Mouse (Mus musculus) brain, embryonic 14.5 days (tissue): ENCODE results near the gene Tmem192.

Experiments
- CTCF ChIP-seq: fragments of 200-500 bp; IDR thresholded peaks from 2 replicates; pipeline ENCODE4 v1.5.1; 2012; ENCODE audit warnings: inconsistent platforms, mild to moderate bottlenecking, moderate library complexity, borderline replicate concordance; ENCODE audit not compliant: insufficient read depth, insufficient read length; ENCODE audit errors: extremely low read depth
- POLR2A ChIP-seq: fragments of 200-500 bp; IDR thresholded peaks from 2 replicates; pipeline ENCODE4 v1.6.1; 2012; ENCODE audit warnings: mild to moderate bottlenecking, inconsistent platforms, borderline replicate concordance; ENCODE audit not compliant: poor library complexity, insufficient read depth, insufficient read length, severe bottlenecking; ENCODE audit errors: extremely low read depth

- no peak for TF ChIP-seq POLR2A
- no peak for TF ChIP-seq CTCF
Observed at GRCm38 (mm10) chr8:64962836-64963235, 15.9 kb downstream of the Tmem192 start.
